Mouse (Mus musculus) lung, postnatal 10 days (tissue): ENCODE measurements at regions not wholly inside any gene's neighbourhood (a gene's known extent, or its start where the extent isn't known, plus 50 kb on each side); places are given as distances from the start of the nearest gene placed in this dataset.

Experiments
- DNase-seq: peaks from one replicate; pipeline ENCODE4 v3.0.0; 2021

DNA sequence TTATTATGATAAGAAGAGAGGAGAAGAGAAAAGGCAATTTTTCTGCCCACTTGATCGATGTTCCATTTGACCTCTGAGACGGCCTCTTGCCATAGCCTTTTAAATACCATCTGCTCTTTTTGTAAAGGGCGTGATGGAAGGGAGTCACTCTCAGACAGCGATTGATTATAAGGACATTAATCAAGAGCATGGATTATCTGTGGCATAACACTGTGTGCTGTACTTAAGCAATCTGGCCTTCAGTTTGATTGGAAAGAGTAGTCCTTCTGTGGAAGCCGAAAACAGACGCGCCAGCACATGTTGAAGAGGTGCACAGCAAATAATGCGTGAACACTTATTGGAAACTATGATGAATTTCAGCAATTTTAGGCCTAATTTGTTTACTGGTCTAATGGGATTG, 685.4 kb upstream of the Robo1 start:
- no peak for DNase-seq

DNA sequence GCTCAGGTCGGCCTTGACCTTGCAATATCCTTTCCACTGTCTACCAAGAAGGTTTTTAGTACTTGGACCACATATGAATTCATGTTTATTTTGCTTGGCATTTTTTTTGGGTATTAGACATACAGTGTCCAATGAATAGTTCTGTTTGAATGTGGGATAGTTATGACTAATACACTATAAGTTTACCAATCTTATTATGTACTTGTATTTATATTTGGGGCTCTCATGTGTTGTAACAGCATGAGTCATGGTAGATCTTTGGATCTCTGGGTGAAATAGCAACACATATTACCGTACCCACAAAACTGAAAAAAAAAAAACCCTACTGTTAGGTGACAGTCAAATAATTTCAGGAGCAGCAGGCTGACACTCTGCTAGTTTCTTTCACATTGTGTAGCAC, 667.7 kb upstream of the Robo1 start:
- DNase-seq = no peak

DNA sequence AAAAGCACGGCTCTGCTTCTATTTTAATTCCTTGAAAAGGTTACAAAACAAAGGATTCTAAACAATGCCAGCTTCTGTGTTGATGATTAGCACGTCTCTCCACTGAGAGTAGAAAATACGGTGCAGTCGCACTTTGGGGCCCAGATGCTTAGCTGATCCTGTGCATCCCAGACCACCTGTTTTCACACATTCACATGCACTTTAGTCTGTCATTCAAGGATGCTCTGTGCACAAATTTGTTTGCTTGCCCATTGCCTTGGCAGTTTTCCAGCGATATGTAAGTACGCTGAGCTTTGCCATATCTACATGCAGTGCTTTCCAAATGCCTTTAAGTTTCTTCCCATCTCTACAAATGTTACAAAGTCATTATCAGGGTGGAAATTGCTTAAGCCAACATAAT, 664.9 kb upstream of the Robo1 start:
- no peak for DNase-seq

DNA sequence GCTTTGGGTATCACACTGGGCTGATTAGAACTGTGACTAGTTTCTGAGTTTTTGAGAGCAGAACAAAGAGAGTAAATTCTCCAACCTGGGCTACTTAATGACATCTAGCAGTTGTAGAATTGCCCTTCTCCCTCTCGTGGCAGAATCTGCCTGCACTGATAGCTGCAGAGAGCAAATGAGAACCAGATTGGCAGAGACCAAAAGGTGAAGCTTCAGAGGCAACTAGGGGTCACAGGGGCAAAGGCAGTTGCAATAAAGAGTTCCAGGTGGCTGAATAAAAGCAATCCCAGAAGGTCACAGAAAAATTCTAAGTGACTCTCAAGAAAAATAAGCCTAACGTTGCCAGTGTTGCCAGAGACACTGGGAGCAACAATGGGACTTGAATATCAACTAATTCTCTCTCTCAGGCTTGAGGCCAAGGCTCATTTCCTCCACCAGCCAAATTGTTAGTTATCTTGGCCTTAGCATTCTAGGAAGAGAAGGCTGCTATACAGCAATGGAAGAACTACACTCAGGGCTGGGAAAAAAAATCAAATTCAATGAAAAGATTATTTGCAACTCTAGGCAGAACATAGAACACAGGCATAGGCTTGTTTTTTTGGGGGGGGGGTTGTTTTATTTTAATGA, 629.9 kb upstream of the Robo1 start:
- DNase-seq = no peak

DNA sequence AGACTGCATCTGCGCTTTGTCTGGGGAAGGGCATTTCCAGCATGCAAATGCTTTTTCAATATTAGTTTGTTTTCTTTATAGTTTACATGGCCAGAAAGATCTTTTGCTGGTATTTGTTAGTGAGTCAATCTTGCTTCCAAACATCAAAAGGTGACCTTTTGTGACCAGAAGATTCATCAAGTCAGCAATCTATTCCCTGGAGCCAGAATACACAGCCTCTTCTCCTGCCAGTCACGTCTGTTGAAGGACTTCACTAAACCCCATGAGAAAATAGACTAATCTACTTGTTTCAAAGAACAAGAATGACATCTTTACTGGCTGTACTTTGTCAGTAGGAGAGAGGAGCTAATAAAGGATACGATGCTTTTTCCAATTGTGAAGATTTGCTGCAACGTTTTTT, 614.6 kb upstream of the Robo1 start:
- no peak for DNase-seq

DNA sequence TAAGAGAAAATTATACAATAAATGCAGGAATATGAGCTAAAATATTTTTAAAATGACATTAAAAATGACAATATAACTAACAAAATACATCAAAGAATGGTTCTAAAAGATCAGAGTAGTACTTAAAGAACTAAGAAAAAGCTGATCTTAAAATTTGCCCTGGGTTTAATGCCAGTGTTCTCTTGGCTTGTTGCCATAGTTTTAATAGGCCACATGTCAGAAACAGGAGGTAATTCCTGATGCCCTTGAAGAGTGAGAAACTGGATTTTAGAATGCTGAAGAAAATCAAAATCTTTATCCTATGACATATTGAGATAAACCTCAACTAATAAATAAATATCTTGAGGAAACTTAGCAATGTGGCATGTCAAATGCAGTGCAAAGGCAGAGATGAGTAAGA, 602.3 kb upstream of the Robo1 start:
- no peak for DNase-seq

DNA sequence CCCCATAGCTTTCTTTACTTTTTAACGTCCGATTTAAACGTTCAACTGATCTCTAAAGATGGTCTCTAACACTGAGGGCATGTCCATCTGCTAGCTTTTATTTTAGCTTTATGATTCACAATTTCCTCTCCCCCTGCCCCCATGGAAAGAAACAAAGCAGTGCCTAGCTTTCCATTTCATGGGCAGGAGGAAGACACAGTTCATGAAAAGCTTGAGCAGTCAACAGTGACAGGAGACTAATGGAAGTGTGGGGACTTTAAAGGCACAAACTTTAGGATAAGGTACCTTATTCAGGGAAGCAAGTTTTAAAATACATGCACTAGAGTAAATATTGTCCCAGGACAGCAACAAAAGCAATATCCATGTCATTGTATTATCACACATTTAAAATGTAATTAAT, 598.4 kb upstream of the Robo1 start:
- DNase-seq = no peak

DNA sequence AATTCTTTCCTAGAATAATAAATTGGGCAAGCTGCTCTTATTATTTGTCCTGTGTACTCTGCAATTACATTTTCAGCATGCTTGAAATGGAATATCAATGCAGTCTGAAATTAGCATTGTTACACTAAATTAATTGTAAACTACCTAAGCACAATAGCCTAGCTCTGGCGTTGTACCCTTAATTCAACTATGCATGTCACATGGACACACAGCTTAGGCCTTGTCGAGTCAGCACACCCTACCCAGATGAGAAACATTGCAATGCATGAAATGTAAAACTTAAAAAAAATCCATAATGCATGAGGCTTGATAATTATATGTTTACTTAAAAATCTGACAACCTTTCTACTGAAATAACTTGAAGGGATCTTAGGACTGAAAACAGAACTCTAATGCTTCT, 596.2 kb upstream of the Robo1 start:
- DNase-seq = no peak

DNA sequence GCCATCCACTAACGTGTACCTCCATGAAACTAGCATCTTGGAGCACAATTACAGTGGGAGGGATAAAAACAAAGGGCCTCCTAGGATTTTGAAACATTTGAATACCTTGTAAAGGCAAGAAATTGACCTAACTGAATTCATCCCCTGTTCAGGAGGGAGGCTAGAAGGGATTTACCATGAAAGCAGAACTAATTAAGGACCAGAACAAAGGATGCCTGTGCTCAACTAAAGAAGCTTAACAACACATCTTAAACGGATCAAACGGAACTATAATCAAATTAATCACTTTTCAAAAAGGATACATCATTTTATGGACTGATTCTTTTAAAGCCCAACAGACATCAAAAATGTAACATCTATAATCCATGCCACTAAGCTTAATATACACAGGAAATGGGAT, 590.9 kb upstream of the Robo1 start:
- DNase-seq = no peak

DNA sequence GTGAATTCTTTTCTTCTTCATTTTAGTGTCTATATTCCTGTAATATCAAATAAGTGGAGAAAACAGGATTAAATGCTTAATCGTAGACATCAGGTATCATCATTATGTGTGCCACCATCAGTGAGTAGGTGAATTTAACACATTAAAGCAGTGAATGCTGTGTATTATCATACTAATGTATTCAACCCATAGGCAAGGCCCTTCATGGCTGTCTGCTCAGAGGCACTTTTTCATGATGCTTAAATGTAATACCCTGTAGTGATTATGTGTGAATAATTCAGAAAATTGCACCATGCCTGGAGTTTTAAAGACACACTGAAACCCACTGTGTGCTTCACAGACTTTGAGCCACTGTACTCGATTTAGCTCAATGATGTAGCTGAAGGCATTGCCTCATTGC, 583.2 kb upstream of the Robo1 start:
- no peak for DNase-seq

DNA sequence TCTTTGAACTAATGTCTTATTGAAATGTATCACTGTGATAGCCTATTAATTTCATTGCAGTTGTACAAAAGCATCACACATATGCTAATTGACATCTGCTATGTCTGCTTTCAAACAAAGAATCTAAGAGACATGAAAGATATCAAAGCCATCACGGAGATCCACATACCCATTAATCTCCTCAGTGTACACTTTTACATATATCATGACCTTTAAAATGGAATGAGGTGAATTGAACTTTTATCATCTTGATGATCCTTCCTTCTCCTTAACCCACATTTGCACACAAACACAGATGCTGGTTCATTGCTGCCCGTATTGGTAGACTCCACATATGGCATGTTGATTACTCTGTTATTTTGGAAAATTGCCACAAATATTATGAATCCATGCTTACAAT, 570.2 kb upstream of the Robo1 start:
- no peak for DNase-seq

DNA sequence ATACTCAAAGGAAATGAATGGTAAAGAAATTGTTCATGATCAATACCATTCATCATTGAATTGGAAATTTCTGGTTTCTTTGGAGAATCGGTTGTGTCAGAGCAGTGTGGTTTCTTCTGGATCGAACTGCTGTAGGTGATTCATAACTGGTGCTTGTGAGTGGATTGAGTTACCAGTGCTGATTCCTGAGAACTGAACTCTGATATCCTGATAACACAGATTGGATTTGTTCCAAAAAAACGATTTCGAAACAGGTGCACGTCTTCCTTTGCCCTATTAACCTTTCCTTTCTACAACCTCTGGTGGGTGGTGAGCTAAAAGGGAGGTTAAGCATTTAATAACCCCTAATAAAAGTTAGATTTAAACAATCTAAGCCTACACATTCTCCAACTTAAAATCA, 569.0 kb upstream of the Robo1 start:
- no peak for DNase-seq

DNA sequence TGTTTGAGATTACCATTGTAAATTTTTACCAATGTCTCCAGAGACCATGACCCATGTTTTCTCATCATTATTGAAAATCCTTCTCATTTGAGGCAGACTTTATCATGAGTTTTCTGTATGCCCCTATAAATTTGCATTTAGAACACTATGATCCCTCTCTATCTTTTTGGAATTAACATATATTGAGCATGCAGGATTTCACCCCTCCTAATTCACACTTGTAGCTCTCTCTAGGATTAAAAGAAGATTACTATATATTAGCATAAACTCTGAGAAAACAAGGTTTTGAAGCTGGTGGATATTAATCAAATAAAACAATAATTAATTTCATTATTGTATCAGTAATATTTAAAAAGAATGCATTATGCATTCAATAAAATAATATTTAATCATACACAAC, 527.2 kb upstream of the Robo1 start:
- no peak for DNase-seq

DNA sequence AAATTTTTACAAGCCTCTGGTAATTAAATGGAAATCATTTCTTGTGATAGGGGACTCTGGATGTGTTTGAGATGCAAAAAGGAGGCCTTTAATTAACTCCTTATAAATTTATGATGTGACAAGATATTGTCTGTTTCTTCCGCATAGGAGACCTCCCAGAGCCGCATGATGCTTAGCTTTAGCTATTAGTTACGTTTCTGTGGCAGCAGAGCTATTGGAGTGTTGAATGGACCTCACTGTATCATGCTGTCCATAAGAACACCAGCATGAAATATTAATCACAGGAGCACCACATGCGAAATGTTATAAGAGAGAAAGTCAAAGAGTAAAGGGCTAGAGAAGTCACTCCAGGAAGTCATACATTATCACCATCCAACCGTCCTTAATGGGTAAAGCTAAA, 495.3 kb upstream of the Robo1 start:
- no peak for DNase-seq

DNA sequence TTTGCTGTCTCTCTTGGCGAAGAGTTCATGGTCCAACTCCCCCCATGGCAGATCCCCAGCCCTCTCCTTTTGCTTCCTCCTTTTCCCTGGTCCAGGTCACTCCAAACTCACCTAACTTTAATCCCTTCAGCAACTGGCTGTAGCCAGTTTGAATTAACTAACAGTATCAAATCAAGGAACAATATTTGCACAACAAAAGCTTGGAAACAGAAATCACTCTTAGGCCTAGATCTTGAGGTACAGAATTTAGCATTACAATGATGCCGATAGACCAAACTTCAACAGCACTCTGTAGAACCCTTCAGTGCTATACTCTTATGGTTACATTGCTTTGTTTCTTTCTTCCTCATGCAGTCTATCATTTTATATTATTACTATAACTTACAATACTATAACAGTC, 472.8 kb upstream of the Robo1 start:
- no peak for DNase-seq

DNA sequence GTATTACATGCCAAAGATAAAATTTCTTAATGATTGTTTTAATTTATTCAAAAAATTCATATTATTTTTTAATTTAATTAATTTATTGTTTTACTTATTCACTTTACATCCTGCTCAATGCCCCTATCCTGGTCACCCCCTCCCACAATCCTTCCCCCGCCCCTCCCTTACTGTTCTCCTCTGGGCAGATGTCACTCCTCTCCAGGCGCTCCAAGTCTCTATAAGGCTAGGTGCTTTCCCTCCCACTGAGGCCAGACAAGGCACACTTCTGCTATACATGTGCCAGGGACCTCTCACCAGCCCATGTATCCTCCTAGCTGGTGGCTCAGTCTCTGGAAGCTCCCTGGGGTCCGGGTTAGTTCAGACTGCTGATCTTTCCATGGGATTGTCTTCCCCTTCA, 458.0 kb upstream of the Robo1 start:
- no peak for DNase-seq

DNA sequence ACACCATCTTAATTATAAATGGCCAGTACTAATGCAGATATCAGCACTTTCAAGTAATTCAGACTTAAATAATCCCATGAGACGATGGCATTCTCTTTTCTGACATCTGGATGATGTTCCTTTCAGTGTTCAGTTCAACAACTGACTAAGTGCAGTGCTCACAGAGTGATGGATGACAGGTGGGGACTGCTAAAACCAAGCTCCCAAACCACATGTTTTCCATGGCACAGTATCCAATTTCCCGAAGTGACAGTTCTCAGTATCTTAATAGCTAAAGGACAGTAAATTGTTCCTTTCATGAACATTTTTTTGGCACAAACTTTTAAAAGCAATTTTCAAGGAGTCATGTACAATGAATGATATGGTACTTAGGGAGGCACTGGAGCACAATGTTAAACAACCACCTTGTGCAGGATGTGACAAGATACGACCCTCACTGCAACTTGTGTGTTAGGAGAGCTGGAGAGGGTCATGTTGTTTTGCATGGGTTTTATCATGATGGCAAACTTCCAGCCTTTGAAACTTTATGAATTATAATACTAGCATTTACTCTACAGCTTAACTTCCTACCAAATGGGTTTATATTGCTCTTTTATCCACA, 456.4 kb upstream of the Robo1 start:
- DNase-seq = no peak

DNA sequence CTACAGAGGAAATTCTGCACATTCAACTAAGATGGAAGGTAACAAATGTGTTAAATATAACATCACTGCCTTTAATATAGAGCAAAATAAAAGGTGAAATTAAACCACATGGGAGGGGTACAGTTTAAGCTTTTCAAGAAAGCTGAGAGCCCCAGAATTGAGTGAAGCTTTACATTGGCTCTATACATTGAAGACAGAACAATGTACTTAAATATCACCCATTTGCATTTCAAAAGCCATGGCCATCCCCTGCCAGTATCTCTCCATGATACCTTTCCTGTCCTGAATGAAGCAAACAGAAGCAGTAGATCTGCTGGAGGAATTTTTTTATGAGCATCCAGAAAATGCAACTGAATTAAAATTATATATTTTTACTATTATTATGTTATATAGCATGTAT, 450.2 kb upstream of the Robo1 start:
- no peak for DNase-seq

DNA sequence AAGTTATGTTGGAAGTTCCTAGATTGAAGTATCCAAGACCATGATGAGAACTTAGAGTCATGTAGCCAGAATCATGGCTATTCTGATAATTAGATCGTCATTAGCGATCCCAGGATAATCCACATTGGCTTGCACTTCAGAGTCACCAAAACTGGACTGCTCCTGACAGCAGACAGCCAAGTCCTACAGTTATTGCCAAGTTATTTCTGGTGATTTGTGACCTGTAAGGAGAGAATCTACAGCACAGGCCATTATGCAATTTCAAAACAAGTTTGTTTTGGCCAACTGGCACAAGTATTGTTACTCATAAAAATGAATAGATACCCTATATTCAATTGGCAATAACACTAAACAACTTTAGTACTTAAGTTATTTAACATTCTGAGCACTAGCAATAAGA, 447.9 kb upstream of the Robo1 start:
- no peak for DNase-seq

DNA sequence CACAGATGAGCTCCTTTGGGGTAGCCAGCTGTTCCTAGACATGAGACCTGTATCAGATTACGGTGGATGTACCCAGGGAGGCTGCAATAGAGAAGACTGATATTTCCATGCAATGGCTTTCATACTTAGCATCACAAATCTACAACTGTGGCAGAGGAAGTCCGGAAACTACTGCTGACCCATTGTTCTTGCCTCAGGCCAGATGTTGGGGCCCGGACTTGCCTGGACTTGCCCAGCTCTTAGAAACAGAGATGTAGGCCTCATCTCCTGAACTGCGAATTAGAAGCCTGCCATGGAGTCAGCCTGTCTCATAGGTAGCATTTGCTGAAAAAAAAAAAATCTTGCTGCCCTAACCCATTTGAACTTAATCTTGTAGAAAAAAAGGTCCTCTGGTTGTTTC, 422.4 kb upstream of the Robo1 start:
- DNase-seq = no peak

DNA sequence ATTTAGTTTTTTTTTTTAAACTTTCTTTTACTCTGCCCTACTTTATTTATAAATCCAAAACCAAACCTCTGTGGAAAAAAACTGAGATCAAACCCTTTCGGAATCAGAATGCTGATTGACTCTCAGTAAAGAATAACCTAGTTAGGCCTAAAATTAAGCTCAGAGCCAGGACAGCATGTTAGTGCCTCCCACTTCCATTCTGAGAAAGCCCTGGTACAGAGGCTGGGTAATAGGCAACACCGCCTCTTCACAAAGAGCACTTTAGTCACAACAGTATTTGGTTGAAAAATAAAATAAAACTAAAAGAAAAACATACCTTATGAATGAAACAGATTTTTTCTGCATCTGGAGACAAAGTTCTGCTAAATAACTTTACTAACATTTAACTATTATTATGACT, 418.4 kb upstream of the Robo1 start:
- no peak for DNase-seq

DNA sequence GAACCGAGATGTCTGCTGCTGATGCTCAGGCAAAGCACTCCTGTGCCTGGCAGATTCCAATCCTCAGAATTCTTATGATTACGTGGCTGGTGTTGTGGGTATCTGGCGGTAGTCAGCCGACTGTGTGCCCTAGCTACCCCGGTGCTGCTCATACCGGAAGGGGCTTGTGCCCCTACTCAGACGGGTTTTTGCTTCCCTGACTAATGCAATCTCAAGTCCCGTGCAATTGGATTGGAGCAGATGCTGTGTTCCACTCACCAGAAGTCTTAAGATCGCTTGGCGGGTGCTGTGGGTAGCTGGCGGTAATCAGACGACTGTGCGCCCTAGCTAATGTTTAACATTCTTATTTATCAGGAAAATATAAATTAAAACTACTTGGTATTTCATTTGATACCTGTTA, 385.0 kb upstream of the Robo1 start:
- DNase-seq = no peak

DNA sequence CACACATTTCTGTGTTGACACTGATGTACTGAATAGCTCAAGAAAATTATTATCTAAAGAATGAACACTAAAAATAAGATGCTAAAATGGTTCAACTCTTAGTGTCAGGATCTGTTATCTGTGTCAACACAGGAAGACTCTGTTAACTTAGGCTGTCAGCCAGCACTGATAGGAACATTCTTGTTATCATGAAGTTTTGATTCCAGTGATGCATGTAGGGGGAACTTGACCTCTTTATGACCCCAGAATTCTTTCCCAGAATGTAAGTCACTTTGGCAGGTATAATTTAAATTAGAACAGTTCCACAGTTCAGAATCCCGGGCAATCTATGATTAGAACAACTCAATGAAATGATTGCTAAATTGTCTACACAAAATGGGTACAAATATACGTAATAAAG, 363.9 kb upstream of the Robo1 start:
- no peak for DNase-seq

DNA sequence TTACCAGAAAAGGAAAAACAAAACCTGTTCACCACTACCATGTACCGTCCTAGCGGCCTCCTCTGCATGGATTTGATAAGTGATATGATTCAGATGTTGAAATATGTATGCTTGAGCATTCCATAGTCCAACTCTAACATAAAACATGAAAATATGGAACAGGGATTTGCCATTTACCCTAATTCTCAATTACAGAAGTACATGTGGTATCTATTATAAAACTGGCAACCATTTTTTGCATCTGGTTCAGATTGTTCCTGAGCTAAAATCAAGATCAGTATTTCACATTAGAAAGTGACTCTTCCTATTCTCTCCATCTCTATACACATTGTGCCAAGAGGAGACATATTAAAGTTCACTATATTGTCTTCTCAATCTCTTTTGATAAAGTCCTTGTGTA, 363.3 kb upstream of the Robo1 start:
- DNase-seq = no peak

DNA sequence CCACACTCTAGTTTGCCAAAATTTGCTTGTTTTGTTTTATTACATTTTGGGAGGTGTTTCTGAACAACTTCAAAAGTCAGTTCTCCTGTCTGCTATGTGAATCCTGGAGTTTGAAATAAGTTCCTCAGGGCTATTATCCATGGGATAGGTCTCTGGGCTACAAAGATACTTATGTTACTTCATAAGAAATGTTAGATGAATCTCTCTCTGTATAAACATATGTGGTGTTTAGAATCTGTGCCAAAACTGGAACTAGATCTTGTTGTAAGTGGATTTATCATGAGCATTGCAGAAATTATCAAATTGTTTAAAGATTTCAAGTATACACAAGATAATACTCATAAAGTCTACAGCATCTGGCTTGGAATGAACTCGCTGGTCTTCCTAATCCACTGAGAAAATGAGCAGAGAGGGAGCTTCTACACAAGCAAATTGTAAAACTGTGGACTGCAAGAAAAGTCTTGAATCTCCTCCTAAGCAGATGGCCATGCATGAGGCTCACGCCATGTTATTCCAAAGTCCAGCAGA, 355.2 kb upstream of the Robo1 start:
- DNase-seq = no peak
